Mouse (Mus musculus): ENCODE results near the gene Zfp986. TPM values are rescaled to one million over a fixed set of nuclear protein-coding genes. Genes with fewer than 3 reads are reported as not detected.

Zfp986 gene
- not detected in 2 replicates for polyA plus RNA-seq (2021; fragmentation: Nextera tagmentation)
- long read RNA-seq, experiment 1: 0 reads
- long read RNA-seq, experiment 2: 0 reads

DNA sequence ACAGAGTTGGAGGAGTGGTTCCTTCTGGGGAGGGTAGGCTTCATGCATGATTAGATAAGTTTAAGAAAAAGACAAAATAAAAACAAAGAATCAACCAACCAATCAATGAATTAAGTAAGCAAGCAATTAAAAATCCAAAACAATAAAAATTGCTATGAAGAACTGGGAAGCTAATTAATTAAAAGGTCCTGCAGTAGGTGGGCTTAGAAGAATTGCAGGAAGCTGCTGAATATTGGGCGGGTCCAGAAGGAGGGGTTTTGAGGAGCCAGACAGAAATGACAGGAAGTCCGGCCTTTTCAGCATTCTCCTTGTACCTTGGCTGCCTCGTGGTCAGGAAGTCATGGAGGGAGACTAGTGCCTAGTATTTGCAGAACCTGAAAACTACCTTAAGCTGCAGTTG is at the start of gene Zfp986:
TSS of gene Zfp986 (plus strand) at position 301 of the 400 bp plus-strand sequence.

Other genes starting within 250 kb of the Zfp986 start
- not detected in 2 replicates for gene Zfp980, start 198.1 kb upstream of the Zfp986 start, polyA plus RNA-seq (2021; fragmentation: Nextera tagmentation)
- not detected in 2 replicates for gene Zfp987, start 228.5 kb downstream of the Zfp986 start, polyA plus RNA-seq (2021; fragmentation: Nextera tagmentation)